Mouse (Mus musculus) T-helper 17 cell (primary cell): ENCODE results near the gene Dpp8.
"Not testable (repeated sequence)": the region's sequence is repeated elsewhere in the genome, so short reads cannot be mapped to it uniquely, and the experiment has no call there.

Experiments
- in situ Hi-C, 2 experiments: fragments of 300-600 bp; cut with MboI, MseI; formaldehyde crosslinking; loops; 1 replicate in 1 of 2; 2 replicates in 1 of 2; pipeline ENCODE4 v1.15.1; 2025; ENCODE audit warnings: high pct_unique_total_duplicates in 2 of 2

Gene Dpp8

DNA sequence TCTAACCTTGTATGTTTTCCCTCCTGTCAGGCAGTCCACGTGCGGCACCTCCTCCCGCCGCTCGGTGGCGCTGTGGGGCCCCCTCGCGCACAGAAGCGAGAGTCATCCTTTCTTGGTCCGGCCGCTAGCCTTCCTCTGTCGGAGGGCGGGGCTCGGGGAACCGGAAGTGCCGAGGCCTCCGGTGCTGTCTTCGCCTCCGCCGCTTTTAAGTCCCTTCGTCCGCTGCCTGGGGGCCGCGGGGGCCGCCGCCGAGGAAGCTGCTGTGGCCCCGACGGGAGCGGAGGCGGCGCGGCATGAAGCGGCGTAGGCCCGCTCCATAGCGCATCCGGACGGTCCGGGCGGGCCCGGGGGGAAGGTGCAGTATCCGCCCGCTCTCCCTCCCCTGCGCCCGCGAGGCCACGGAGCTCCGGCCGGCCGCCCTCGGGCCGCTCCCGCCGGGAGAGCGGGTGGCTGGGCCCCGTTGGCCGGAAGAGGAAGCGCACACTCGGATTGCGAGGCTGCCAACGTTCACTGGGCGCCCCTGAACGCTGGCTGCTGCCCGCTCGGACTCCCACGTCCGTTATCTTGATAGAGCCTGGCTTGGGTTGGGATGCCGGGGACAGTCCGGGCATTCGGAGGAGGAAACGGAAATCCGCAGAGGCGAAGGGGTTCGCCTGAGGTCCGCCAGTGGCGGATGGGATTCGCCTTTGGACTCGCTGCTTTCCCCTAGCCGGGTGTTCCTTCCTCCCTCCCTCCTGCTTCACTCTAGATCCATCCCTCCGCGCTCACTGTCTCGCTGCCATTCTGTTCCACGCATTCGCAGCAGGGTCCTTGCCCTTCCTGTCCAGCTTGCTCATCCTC lies at the start of gene Dpp8:
Gene Dpp8, plus strand, starts transcription at position 146 of the 840 bp plus-strand sequence.
- in situ Hi-C loops = no loop called here

DNA sequence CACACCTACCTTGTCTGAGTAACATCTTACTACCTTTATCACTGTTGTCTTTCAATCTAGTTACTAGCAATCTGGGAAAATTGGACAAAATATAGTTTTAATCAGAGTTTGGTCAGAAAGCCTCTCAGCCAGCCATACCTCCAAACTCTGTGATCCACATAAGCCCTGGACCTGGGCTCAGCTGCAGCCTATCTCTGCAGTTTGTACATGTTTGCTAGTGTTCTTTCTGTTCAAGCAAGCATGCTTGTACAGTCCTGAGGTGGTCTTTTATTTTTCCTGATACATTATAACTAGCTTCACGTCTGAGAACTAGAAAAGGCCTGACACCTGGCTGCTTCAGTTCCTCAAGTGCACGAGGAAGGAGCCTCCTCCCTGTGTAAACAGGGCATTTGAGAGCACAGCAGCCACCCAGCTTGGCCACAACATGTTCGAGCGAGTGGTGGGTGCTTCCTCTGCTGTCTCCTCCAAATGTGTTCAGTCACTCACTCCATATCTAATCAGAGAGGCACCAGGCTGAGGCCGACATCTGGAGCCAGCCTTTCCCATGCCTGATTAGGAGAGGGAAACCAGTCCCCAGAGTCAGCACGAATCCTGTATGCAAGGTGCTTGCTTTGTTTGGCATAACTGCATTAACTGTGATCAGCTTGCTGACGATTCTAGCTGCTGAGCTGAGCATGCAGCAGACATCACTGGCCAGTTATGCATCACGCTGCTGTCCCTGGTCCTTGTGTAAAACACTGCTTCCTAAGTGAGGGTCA lies 47.0 kb upstream of the Dpp8 start:
- in situ Hi-C loops = no loop called here

DNA sequence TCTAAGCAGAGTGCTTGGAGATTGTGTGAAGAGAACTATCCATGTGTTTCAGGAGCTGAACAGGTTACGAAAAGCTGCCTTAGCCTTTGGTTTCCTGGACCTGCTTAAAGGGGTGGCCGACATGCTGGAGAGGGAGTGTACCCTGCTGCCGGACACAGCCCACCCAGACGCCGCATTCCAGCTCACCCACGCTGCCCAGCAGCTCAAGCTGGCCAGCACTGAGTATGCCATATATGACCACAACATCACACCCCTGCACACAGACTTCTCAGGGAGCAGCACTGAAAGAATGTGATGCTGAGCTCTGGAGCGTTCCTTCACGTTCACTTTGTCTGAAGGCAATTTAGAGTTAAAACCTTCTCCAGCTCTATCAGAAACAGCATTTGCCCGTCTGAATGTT lies 46.4 kb upstream of the Dpp8 start:
- in situ Hi-C loops = no loop called here

DNA sequence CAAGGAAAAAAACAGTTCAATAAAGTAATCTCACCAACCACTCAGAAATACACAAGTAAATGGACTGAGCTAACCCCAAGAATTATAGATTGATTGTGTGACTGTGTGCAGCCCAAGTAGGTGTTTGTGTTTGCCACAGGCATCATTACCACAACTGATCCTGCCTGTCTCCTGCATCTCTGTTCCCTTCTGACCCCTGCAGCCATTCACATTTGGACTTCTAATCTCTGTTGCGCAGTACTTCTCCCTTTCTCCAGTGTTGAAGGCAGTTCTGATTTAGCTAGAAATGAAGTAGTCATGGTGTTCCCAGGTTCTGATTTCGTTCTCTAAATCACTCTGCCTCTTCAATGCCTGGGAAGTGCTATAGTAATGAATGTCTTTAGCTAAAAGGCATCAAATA lies 44.6 kb upstream of the Dpp8 start:
- in situ Hi-C loops = no loop called here

DNA sequence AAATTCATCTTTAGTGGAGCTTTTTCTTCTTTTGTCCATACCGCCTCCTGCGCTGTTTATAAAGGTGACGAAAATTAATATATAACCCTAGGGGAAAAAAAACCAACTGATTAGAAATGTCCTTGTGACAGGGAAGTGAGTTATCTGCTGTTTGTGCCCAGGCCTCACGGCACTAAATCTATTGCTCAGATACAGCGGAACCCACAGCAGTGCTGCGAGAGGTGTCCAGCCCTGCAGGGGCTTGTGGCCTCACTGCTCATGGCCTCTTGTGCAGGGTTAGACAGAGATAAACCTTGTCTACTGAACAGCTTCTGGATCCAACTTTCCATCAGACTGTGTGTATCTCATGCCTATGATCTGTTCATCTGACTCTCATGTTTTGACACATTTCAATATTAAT lies 43.8 kb upstream of the Dpp8 start:
- in situ Hi-C loops = no loop called here

DNA sequence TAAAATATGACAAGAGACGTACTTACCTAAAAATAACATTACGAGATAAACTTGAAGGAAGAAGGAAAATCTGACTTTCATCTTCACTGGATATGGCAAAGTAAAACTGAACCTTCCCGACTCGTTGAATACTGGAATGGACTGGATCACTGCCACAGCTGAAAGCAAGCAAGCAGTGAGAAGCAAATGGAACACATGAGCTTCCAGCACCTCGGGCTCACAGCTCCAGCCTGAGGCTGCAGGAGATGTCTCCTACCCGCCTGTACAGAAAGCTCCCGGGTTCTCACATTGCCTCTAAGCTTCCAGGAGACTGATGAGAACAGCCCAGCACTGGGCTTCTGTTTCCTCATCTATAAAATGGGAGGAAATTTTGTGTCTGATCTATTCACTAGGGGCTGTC lies 41.9 kb upstream of the Dpp8 start:
- in situ Hi-C loops = loop anchor here in 1 of 2 experiments (5.0 kb wide), 1 partner anchor 943 kb away; no protein-coding TSS in a partner anchor

DNA sequence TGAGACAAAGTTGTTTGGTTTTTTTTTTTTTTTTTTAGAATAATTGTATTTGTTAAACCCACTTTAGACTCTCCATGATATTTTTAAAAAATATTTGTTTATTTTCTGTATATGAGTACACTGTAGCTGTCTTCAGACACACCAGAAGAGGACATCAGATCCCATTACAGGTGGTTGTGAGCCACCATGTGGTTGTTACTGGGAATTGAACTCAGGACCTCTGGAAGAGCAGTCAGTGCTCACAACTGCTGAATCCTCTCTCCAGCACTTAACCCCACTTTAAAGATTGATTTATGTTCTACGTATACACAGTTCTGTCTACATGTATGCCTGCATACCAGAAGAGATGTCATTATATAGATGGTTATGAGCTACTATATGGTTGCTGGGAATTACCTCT lies 36.8 kb upstream of the Dpp8 start:
- in situ Hi-C loops = not testable (repeated sequence)

DNA sequence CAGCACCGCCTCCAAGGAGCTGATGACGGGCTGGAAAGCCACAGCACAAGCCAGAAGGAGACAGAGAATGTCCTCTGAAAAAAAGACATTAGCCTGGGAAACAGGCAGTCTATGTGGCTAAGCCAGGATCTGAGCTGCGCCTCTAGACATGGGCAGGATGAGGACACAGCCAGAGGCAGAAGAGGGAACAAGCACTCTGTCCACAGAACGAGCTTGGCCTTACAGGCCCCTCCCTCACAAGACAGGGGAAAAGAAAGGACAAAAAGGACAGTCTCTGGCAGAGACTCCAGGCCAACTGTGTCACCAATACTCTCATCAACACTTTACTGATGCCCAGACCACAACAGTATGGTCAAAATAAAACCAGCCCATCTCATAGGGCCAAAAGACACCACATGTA lies 30.7 kb upstream of the Dpp8 start:
- in situ Hi-C loops = loop anchor here in 1 of 2 experiments (10.0 to 25.0 kb wide), 2 partner anchors 1264 to 1807 kb away; no protein-coding TSS in a partner anchor

DNA sequence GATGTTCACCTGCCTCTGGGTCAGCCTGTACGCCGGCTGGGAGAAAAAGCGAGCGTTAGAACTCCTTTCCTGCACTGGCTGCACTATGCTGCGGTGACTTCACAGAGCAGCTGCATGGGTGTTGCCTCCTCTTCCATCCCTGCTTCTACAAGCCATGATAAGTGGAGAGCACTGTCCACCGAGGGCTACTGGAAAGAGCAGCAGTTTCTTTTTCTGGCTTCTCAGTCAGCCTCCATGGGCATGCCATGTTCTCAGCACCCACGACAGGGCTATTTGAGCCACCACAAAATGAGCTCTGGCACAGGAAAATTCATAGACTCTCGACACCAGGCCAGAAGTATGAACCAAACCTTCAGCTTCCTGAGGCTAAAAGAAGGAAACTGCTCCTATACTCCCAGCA lies 26.5 kb upstream of the Dpp8 start:
- in situ Hi-C loops = loop anchor here in 1 of 2 experiments (10.0 to 25.0 kb wide), 2 partner anchors 1268 to 1811 kb away; no protein-coding TSS in a partner anchor

DNA sequence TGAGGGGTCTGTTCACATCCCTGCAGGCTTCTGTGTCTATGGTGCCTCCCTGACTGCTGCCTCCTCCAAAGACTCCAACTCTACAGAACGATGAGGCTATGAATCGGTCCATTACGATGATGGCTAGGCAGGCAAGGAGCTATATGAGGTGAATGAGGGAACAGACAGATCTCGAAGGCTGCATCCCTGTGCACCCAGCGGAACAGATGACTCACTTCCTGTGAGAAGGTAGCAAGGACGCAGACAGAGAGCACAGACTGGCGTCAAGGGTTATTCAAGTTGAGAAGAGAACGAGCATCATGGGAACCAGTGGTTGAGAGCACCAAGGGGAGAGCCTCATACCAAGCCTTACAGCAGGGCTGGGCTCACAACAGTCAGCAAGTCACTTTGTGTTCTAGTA lies 21.6 kb upstream of the Dpp8 start:
- in situ Hi-C loops = loop anchor here in 1 of 2 experiments (25.0 kb wide), 1 partner anchor 1273 kb away; no protein-coding TSS in a partner anchor

DNA sequence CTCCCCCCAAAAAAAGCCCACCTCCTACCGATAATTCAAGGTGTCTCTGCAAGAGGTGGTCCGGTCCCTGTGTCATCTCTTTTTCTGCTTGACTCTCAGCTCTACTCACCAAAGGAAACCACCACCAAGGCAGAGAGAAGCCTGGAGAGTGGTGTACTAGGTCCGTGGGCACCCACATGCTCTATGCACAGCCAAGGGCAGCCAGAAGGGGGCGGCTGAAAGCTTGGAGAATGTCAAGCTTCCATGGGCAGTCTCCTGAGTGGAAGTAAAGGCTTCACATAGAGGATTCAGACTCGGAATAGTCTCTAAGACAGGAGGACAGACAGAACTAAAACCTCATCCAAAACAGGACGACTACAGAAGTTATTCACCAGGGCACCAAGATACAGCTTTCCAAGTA lies 20.9 kb upstream of the Dpp8 start:
- in situ Hi-C loops = loop anchor here in 1 of 2 experiments (25.0 kb wide), 1 partner anchor 1274 kb away; no protein-coding TSS in a partner anchor

DNA sequence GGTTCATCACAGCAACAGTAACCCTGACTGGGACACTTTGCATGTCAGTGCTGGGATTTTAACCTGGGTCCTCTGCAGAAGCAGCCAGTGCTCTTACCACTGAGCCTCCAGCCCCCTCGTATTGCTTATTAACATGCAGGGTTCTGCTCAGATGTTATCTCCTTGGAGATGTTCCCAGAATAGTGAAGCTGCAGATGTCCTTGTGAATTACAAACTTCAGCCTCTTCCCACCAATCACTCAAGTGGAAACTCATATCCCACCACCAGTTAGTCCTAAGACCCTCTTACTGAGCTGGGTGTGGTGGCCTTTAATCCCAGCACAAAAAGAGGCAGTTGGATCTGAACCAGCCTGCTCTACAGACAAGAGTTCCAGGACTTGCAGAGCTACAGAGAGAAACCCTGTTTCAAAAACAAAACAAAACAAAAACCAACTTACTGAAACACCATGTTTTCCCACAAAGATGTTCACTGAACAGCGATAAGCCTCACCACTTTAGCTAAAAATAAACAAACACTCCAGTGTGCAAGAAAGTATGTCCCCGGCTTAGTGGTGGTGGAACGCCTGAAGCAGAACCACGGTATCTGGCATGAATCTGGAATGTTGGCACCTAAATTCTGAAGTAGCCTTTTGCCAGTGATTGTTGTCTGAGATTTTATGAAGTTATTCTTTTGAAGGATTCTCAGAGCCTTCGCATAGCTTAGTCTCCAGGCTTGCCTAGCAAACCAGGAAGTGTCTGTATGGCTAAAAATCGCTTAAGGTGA lies 16.6 kb upstream of the Dpp8 start:
- in situ Hi-C loops = loop anchor here in 1 of 2 experiments (25.0 kb wide), 1 partner anchor 1278 kb away; no protein-coding TSS in a partner anchor

DNA sequence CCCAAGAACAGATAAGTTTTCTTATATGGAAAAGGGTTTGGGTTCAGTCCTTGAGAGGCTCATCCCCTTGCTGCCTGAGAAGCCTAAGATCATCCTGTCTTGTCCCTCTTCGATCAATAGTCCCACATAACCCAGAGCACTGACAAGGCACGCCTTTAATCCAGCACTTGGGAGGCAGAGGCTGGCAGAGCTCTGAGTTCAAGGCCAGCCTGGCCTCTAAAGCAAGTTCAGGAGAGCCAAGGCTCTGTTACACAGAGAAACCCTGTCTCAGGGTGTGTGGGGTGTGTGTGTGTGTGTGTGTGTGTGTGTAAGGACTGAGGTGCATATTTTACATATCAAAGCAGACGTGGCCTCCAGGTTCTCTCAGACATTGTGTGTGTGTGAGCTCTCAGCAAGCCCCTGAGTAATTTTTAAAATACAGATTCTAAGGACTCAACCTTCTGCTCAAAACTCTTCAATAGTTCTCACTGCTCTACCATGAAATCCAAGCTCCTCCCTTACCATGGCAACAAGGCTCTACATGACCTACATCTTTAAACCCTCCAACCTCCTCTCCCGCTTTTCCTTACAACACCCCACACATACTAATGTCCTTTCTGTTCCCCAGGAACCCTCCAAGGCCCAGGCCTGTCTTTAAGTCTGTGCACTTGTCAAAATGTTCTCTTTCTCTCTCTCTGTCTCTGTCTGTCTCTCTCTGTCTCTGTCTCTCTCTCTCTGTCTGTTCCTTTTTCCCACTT lies 15.8 kb upstream of the Dpp8 start:
- in situ Hi-C loops = loop anchor here in 1 of 2 experiments (25.0 kb wide), 1 partner anchor 1279 kb away; no protein-coding TSS in a partner anchor

DNA sequence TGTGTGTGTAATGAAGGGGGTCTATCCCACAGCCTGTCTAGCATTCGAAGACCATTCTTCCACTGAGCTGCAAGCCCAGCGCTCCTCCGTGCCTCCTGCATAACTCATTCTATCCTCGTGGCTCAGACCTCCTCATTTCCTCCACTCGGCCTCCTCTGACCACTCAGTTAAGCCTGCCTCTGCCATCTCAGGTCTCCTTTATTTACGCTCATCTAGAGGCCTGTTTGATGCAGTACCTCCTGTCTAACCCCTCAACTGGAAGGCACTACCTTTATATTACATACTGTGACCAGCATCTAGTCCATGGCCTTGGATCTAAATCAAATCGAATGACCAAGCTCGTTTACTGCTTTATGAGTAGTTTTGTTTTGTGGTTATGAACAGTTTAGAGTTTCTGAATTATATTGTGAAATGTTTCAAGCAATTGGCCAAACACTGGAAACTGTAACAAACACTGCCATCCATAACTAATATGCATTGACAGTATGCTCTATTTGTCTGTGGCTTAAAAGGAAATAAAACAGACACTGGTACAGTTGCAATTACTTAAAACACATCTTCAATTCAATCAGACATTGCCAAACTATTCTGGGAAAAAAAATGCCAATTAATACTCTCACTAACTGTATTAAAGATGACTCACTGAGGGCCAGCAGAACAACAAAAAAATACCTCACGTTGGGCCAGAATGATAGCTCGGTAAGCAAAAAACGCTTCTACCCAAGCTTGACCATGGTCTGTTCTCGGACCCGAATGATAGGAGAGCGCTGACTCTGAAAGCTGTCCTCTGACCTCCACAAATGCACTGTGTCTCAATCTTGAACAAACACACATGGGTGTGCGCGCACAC lies 15.0 kb upstream of the Dpp8 start:
- in situ Hi-C loops = loop anchor here in 1 of 2 experiments (25.0 kb wide), 1 partner anchor 1280 kb away; no protein-coding TSS in a partner anchor

DNA sequence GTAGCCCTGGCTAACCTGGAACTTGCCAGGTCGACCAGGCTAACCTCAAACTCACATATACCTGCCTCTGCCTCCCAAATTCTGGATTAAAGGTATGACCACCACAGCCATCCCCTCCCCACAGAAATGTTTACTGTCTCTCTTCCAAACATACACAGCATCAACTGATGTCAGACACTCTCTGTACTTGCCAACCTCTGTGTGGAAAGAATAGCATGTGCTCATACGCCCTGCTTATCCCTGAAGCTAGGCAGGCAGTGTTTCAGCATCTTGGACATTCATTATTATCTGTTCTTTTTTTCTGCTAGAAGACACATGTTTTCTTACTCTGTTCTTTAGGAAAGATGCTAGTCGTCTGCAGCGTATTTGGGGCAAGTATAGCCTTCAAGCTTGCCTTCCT lies 14.3 kb upstream of the Dpp8 start:
- in situ Hi-C loops = loop anchor here in 1 of 2 experiments (25.0 kb wide), 1 partner anchor 1281 kb away; no protein-coding TSS in a partner anchor

DNA sequence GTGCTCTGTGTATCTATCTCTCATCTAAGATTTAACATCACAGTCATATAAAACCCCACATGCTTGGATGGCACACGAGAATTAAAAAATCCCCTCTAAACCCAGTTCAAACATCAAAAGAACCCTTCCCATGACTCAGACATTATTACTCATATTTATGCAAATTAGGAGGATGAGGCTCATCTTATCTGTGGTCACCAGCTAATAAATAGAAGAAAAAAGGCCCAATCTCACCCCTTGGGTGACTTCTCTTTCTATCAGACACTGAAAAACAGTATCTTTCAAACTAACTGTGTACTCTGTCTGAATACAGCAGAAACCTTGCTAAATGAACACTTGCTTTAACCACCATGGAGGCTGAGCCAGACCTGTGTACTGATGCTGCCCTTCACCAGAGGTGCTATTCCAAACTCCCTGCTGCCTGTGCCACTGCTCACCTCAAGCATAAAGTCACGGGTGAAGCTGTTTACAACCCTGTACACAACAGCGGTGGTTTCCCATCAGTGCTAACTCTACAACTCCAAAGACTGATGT lies 13.6 kb upstream of the Dpp8 start:
- in situ Hi-C loops = loop anchor here in 1 of 2 experiments (25.0 kb wide), 1 partner anchor 1281 kb away; no protein-coding TSS in a partner anchor

DNA sequence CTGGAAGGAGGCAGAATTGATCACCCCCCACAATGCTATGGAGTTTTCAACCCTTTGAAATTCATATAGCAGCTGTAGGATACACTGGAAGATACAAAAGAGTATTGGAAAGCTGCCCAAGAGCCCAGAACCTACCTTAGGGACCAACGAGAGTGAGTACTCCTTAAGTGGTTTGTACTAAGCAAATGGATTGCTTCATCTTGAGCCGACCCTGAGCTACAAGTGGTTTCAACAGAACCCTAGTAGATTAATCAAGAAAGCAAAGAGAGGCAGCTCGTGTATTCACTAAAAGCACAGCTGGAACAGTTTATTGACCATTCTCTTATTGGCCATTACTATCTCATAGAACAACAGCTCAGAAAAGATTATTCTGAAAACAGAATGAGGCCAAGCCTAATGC lies 13.1 kb upstream of the Dpp8 start:
- in situ Hi-C loops = loop anchor here in 1 of 2 experiments (25.0 kb wide), 1 partner anchor 1282 kb away; no protein-coding TSS in a partner anchor

DNA sequence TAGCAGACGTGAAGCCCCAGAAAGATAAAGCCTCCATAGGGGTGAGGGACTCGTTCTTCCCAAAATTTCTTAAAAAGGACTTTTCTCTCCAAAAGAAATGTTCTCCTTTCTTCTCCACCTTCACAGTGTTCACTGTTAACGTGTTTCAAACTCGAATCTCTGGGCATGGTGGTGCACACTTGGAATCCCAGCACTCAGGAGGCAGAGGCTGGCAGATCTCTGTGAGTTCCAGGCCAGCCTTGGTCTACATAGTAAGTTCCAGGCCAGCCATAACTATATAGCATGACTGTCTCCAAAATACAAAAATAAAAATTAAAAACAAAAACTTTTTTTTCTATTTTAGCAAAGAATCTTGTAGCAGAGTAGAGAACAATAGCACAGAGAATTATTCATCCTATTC lies 12.1 kb upstream of the Dpp8 start:
- in situ Hi-C loops = loop anchor here (10.0 to 25.0 kb wide), 2 partner anchors 1283 to 1915 kb away; no protein-coding TSS in a partner anchor
